Mouse (Mus musculus): ENCODE data around the gene Sh3d19.

Sh3d19 gene

GRCm38 (mm10) chr3:86028658-86029375 lies 57.9 kb downstream of the Sh3d19 start:
- DNase-seq (ENCODE audit: low spot score in 2 of 2): no peak

DNA sequence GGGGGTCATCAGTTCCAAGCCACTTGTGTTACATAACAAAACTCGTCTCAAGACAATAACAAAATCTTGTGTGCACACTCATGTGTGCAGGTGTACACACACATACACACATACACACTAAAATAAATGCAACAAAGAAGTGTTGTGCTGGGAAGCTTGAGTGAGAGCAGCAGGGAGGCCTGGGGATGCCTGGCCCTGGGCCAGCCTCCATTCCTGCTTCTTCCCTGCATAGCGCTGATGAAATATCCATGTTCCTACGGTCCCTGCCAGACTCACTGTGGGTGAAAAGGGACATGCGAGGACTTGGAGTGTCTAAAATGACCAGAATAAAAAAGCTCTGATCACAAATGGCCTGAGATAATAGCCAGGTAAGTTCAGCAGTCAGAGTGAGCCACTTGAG lies 59.7 kb downstream of the Sh3d19 start:
- no peak for DNase-seq (ENCODE audit: low spot score in 2 of 2)

DNA sequence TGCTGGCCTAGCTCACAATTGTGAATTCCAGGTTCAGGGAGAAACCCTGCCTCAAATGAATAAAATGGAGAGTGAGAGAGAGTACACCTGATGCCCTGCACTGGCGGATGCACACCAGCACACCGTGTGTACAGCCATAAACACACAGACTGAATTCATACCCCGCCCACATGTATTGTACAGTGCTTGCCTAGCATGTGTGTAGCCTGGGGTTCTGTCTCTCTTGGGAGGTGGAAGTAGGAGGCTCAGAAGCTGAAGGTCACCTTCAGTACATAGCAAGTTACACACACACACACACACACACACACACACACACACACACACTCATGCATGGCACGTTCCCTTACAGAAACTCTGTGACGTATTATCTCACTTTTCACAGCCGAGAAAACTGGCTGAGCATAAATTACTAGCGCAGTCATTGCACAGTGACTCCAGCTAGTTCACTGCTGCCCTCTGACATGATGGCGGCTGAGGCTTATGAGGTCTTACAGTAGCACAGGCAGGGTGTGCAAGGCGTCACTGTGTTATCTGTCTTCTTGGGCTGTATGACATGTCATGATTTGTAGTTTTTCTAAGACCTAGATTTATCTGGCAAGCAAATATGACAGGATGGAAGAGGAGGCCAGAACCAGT lies 62.7 kb downstream of the Sh3d19 start:
- DNase-seq (ENCODE audit: low spot score in 2 of 2): no peak

GRCm38 (mm10) chr3:86037926-86038484 lies 67.1 kb downstream of the Sh3d19 start:
- no peak for DNase-seq (ENCODE audit: low spot score in 2 of 2)

GRCm38 (mm10) chr3:86038648-86039047 lies 67.7 kb downstream of the Sh3d19 start:
- DNase-seq (ENCODE audit: low spot score in 2 of 2): no peak

- DNase-seq (ENCODE audit: low spot score in 2 of 2): no peak
These were observed 69.6 kb downstream of the Sh3d19 start for GRCm38 (mm10) chr3:86040286-86041201.

DNA sequence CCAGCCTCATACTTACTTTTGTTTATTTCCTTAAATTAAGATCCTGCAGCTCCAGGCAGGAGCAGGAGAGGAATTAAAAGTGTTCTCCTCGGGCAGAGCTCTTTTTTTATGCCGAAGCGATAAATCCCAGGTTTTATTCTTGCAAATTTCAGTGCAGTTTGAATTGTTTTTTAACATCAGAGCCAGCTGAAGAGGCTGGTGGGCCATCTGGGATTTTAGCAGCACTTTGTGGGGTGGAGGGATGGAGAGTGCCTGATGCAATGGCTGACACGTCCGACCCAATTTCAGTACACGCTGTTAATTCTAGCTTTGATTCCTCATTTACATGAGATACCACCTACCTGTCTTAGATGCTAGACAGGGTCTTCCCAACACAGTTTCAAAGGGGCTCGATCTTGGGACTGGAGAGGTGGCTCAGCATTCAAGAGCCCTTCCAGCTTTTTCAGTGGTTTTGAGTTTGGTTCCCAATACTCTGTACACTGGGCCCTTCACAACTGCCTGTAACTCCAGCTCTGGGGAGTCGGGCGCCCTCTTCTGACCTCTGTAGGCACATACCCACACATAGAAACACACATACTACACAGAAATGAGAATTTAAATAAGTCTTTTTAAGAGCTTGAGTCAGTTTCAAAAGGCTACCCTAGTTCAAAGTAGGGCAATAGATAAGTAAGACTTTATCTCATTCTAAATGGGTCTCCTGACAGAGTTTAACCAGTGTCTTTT lies 76.9 kb downstream of the Sh3d19 start:
- DNase-seq (ENCODE audit: low spot score in 2 of 2): no peak

- no peak for DNase-seq (ENCODE audit: low spot score in 2 of 2)
These were observed 78.1 kb downstream of the Sh3d19 start for GRCm38 (mm10) chr3:86049041-86049440.

DNA sequence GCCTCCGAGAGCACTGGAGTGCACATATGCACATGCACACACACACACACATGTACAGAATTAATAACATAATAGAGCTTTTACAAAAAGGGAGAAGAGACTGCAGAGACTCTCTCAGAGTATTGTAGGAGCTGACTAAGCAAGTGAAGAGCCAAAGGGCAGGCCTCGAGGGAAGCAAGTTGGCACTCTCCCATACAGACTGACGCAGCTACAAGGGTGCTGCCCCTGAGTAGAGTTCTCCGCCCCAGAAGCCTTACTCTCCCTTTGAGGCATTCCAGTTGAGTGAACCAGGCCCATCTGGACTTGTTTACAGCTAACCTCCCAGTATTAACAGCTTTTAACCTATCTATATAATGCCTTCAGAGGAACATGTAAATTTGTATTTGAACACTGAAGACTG lies 85.8 kb downstream of the Sh3d19 start:
- DNase-seq (ENCODE audit: low spot score in 2 of 2): no peak

- no peak for DNase-seq (ENCODE audit: low spot score in 2 of 2)
These were observed 86.7 kb downstream of the Sh3d19 start for GRCm38 (mm10) chr3:86057436-86058095.

GRCm38 (mm10) chr3:86069646-86070250 lies 98.8 kb downstream of the Sh3d19 start:
- DNase-seq (ENCODE audit: low spot score in 2 of 2): no peak

DNA sequence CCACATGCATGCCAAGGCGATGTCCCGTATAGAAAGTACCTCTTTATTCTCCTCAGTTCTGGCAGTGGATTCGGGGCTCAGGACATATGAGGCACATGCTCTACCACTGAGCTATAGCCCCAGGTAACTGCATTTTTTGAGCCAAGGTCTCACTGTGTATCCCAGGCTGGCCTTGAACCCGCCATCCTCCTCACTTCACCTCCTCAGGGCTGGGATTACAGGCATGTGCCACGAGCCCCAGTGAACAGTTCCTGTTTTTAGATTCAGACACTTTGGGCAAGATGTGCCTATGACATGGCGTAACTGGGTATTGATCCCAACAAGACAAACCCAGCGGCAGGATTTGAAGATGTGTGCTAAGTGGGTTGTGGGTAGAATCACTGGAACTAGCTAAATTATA lies 99.9 kb downstream of the Sh3d19 start:
- DNase-seq (ENCODE audit: low spot score in 2 of 2): no peak

DNA sequence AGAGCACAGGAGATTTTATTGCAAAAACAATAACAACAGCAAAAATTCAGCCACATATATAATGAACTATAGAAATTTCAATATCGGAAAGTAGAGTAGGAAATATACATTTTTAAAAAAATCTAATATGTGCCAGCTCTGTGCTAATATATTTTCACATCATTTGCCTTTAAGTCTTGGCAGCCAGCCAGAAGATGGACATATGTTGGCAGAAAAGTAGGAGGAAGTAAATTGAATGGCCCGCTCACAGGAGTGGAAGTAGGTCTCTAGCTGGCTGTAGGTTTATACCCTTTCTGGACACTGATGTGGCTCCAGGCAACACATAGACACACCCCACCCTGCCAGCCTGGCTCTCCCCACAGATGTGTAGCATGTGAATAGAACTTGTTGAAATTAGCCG lies 101.2 kb downstream of the Sh3d19 start:
- DNase-seq (ENCODE audit: low spot score in 2 of 2): no peak

DNA sequence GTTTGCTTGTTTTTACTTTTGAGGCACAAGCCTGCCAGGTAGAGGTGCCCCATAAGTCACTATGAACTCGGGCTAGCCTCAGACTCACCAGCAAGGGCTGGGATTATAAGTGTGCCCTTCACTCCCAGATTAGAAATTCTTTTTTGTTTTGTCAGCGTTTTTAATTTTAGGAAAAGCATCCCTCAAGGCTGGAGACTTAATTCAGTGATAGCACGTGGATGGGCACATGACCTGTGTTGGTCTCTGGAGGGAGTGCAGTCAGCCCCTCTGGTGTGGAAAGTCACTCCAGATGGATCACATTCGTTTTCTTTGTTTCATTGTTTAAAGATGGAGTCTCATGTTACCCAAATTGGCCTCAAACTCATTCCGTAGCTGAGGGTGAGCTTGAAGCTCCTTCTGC lies 102.0 kb downstream of the Sh3d19 start:
- no peak for DNase-seq (ENCODE audit: low spot score in 2 of 2)

DNA sequence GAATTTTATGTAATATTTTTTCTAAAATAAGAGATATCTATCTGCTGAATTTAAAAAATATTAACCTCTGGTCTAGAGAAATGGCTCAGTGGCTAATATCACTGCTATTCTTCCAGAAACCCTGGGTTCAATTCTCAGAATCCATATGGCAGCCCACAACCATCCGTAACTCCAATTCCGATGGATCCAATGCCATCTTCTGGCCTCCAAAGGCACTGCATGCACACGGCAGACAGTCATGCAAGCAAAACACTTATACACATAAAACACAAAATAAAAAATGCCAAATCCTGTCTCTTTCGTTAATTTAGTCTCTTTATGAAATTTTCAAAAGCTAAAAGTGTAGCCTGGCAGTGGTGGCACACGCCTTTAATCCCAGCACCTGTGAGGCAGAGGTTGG lies 104.7 kb downstream of the Sh3d19 start:
- no peak for DNase-seq (ENCODE audit: low spot score in 2 of 2)

GRCm38 (mm10) chr3:86076511-86077283 lies 105.8 kb downstream of the Sh3d19 start:
- DNase-seq (ENCODE audit: low spot score in 2 of 2): no peak

DNA sequence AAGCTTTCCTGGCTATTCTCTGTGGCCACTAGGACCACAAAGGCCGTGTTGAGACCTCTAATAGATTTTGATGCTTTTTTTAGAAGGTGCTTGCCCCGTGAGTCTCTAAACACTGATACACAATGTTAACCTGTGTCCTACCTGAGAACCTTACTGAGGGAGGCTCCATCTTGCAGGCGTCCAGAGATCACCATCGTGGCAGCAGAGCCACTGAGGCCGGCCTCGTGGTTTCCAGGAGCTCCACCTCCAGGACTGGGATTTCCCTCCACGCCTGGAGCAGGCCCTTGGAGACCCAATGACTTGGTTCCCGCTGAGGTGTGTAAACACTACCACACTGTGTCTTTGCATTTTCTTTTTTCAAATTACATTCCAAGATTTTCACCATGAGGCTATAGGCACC lies 112.1 kb downstream of the Sh3d19 start:
- no peak for DNase-seq (ENCODE audit: low spot score in 2 of 2)

DNA sequence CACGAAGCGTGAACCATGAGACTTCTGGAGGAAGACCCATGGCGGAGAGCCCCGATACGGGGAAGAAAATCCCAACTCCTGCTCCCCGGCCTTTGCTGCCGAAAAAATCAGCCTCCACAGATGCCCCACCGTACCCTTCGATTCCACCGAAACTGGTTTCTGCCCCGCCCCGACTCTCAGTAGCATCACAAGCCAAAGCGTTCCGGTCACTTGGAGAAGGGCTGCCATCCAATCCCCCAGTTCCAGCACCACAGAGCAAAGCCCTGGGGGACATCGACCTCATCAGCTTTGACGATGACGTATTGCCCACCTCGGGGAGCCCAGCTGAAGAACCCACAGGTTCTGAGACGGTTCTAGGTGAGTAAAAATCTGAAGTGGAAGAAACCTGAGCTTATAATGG lies 114.1 kb downstream of the Sh3d19 start:
- DNase-seq (ENCODE audit: low spot score in 2 of 2): no peak

DNA sequence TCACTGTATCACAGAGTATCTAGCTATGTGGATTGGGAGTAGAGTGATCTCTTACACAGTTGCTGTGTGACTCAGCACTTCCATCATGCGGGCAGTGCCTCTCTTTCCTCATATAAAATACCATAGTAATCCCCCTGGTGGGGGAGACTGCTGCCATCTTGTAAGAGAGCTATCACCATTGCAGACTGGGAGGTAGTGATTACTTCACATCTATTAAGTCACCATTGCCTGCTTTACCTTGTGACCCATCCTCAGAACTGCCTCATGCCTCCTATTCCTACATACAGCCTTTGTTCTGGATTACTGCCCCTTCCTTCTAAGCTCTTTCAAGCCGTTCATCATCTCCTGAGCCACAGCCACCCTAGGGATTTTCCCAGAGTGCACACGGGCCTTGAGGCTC lies 117.0 kb downstream of the Sh3d19 start:
- DNase-seq (ENCODE audit: low spot score in 2 of 2): no peak

All from right cerebral cortex, adult 2 months (tissue).